ENCODE assay signal across 31 mouse cellular contexts in the genomic region with DNA sequence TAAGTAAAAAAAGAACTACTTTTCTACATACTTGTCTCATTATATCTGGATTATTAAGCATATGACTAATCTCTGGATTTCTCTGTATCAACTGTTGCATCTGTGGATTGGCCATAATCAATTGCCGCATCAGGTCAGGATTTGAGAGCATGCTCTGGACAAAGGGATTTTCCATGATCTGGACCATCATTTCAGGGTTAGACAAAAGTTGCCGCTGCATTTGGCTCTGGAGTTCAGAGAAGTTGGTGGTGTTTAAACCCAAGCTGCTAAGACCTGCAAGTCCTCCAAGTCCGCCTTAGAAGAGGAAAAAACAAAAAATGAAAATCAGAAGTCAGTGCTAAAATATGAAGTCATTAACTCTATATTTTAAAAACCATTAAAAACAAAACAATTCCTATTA.
"Had no signal": no experiment of that assay in that cellular context is flagged by ENCODE, and none has a peak within 500 bp of the region (broad histone marks: within the 10 kb centered on the region; RNA-seq: fewer than 3 reads in every experiment).

No protein-coding gene starts in this region.

- H3K9me3 ChIP-seq: limb, embryonic 10.5 days; limb, embryonic 12.5 days; limb, embryonic 13.5 days; limb, embryonic 15.5 days; liver, embryonic 12.5 days; liver, embryonic 13.5 days; liver, embryonic 15.5 days; lung, embryonic 15.5 days; midbrain, embryonic 10.5 days; midbrain, embryonic 12.5 days; midbrain, embryonic 15.5 days; neural tube, embryonic 12.5 days had no signal

- H3K27me3 ChIP-seq: limb, embryonic 12.5 days; limb, embryonic 13.5 days; limb, embryonic 15.5 days; liver, embryonic 12.5 days; liver, embryonic 13.5 days; liver, embryonic 15.5 days; lung, embryonic 15.5 days; megakaryocyte, embryonic 14.5 days; midbrain, embryonic 12.5 days; midbrain, embryonic 15.5 days; neural tube, embryonic 12.5 days had no signal

- H3K9ac ChIP-seq: limb, embryonic 12.5 days; limb, embryonic 13.5 days; limb, embryonic 15.5 days; liver, embryonic 12.5 days; liver, embryonic 13.5 days; liver, embryonic 14.5 days; liver, embryonic 15.5 days; liver, postnatal 0 days; lung, embryonic 14.5 days; lung, embryonic 15.5 days; midbrain, embryonic 12.5 days; midbrain, embryonic 15.5 days; neural tube, embryonic 12.5 days had no signal

- H3K4me1 ChIP-seq: limb, embryonic 10.5 days; limb, embryonic 12.5 days; limb, embryonic 13.5 days; limb, embryonic 15.5 days; liver, embryonic 13.5 days; lung, embryonic 15.5 days; midbrain, embryonic 12.5 days; midbrain, embryonic 15.5 days; neural tube, embryonic 12.5 days had no signal

- H3K4me2 ChIP-seq: limb, embryonic 12.5 days; limb, embryonic 13.5 days; limb, embryonic 15.5 days; liver, embryonic 11.5 days; liver, embryonic 12.5 days; liver, embryonic 13.5 days; liver, embryonic 15.5 days; lung, embryonic 14.5 days; lung, embryonic 15.5 days; midbrain, embryonic 12.5 days; midbrain, embryonic 15.5 days; neural tube, embryonic 12.5 days had no signal

- H3K27ac ChIP-seq: left cerebral cortex, adult 2 months; limb, embryonic 10.5 days; limb, embryonic 12.5 days; limb, embryonic 13.5 days; limb, embryonic 15.5 days; liver, embryonic 12.5 days; liver, embryonic 13.5 days; liver, embryonic 14.5 days; liver, embryonic 15.5 days; lung, embryonic 15.5 days; macrophage; midbrain, embryonic 10.5 days; midbrain, embryonic 12.5 days; midbrain, embryonic 15.5 days; neural tube, embryonic 12.5 days had no signal

- H3K4me3 ChIP-seq: left cerebral cortex, adult 2 months; limb, embryonic 10.5 days; limb, embryonic 12.5 days; limb, embryonic 13.5 days; limb, embryonic 15.5 days; liver, embryonic 12.5 days; liver, embryonic 13.5 days; liver, embryonic 15.5 days; lung, embryonic 15.5 days; megakaryocyte, embryonic 14.5 days; midbrain, embryonic 10.5 days; midbrain, embryonic 12.5 days; midbrain, embryonic 15.5 days; myocyte; neural tube, embryonic 12.5 days had no signal

- ATAC-seq: liver, embryonic 12.5 days; liver, postnatal 0 days; lung, postnatal 0 days; midbrain, embryonic 15.5 days; midbrain, embryonic 16.5 days had no signal

- DNase-seq: left cerebral cortex, postnatal 4 days; liver; liver, embryonic 13.5 days; liver, postnatal 0 days; lung, adult 18-20 months; lung, adult 2 months; lung, embryonic 14.5 days; lung, postnatal 10 days; lung, postnatal 14 days; lung, postnatal 36 days; lung, postnatal 4 days; midbrain, embryonic 14.5 days had no signal
